Mouse (Mus musculus): ENCODE measurements around the gene Epha8.

GRCm38 (mm10) chr4:136912841-136913240 lies 43.8 kb downstream of the Epha8 start:
- no peak for TF ChIP-seq GATA1 (IDR thresholded peaks at IDR 0.05; ENCODE audit: borderline replicate concordance, low read length)
- no peak for TF ChIP-seq FLI1 (IDR thresholded peaks at IDR 0.05; ENCODE audit: low read length)

Data from megakaryocyte, embryonic 14.5 days (primary cell).